Mouse (Mus musculus): ENCODE results near the gene Actg1. TPM values are rescaled to one million over a fixed set of nuclear protein-coding genes. Genes with fewer than 3 reads are reported as not detected.

Actg1 gene
- polyA plus RNA-seq, 1 experiment from 2014 or later = 4,080 TPM

DNA sequence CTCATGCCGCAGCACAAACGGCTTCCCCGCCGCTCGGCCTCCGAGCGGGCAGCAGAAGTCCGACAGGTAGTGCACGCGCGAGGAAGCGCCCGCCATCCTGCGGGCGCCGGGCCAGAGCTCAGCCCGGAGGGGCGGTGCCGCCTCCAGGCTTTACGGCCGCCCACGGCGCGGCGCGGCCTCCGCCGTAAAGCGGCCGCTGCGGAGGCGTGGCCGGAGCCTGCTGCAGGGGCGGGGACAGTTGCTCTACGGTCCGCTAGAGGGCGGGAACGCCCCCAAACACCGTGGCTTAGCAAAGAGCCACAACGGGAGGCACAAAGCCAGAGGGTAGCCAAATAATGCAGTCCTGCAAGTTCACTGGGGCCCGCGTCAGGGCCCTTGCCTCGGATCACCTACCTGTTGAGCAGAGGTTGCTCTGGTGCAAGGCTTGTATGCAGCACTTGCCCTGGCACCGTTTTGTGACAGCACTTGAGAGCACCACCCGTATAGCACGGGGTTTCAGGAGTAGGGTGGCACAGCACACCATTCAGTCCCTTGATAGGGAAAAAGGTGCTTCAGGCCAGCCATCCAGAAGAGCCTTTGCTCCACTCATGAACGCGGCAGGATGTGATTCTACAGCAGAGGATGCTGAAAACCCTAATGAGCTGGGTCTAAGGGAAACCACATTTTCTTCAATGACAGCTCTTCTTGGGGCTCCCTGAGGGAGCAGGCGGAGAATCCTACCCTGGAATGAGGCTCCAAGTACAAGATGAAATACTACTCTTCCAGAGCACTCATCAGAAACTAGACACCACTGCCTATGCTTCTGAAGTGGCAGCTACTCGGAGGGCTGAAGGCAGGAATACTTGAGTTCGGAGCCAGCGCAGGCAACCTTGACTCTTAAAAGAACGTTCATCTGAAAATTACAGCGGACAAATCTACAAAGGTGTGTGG, 30.5 kb upstream of the Actg1 start, which contains the start of gene Faap100:
Gene Faap100 (minus strand): TSS at position 154 of the 930 bp plus-strand sequence.
- Histone ChIP-seq H3K9me3 (ENCODE audit: control insufficient read depth, low read length) (no peaks in the 10 kb centered on the region), H3K27ac (peak within 1 kb of the TSS; percentile 86), H3K9ac (peak within 1 kb of the TSS; percentile 92), H3K36me3 (replicated peaks; ENCODE audit: control insufficient read depth, insufficient read depth) (peaks cover 72% of the 10 kb centered on the region), H3K4me2 (replicated peaks) (peak within 1 kb of the TSS; percentile 95), H3K27me3 (ENCODE audit: control insufficient read depth, insufficient read depth, low read length) (no peaks in the 10 kb centered on the region), H3K4me3 (replicated peaks; ENCODE audit: low read length) (peak within 1 kb of the TSS; percentile 91), H3K4me1 (replicated peaks; ENCODE audit: control insufficient read depth, insufficient read depth, low read length) (peaks cover 25% of the 10 kb centered on the region)
- WGBS = 10% methylated on average over 53 of the region's 54 CpGs
- ATAC-seq (ENCODE audit: low FRiP score) (peak; percentile 89), DNase-seq (ENCODE audit: low spot score) (peak; percentile 95)

DNA sequence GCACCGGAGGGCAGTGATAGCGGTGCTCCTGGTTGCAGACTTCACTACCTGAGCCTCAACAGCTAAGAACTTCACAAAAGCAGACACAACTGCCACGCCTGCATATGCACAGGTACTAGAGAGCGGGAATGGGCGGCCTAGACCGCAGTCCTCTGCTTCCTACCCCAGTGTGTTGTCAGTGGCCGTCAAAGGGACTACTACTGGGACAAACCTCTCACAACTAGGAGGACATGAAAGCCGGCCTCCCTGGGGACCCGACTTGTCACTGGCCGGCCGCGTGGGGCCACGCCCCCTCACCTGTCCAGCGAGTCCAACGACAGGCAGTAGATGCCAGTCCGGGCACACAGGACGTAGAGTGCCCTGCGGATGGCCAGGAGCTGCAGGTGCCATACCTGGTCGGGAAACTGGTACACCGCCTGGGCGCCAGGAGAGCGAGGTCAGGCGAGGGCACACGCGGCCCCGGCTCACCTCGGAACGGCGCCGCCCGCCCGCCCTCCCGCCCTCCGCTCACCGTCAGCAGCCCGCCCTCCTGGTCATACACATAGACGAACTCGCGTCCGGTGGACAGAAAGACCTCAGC, 29.8 kb upstream of the Actg1 start:
- H3K4me2 ChIP-seq (replicated peaks) = peak overlapping the region; percentile 95
- H3K4me3 ChIP-seq (replicated peaks; ENCODE audit: low read length) = peak overlapping the region; percentile 91
- peaks cover 72% of the 10 kb centered on the region for H3K36me3 ChIP-seq (replicated peaks; ENCODE audit: control insufficient read depth, insufficient read depth)

DNA sequence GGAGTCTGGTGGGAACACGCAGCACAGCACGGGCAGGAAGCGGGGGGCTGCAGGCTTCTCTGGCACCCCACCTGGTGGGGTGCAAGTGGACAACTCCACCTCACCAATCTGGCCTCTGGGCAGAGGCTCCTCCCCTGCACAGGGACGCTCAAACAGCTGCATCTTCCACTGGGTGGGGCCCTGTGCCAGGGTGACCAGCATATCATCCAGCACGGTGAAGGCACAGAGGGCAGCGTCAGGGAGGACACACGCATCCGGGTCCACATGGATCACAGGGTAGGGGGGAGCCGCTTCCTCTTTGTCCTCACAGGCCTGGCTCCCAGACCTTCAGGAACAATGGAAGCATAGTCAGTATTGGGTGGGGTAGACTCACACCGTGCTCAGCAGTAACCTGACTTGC, 29.0 kb upstream of the Actg1 start:
- no peaks in the 10 kb centered on the region for H3K9me3 ChIP-seq (ENCODE audit: control insufficient read depth, low read length)
- H3K27ac ChIP-seq = peak overlapping the region; percentile 86; the same call in 1 of the 2 replicates
- peaks cover 72% of the 10 kb centered on the region for H3K36me3 ChIP-seq (replicated peaks; ENCODE audit: control insufficient read depth, insufficient read depth)
- WGBS = 70% methylated on average over 10 of the region's 10 CpGs
- peak overlapping the region; percentile 91 for H3K4me3 ChIP-seq (replicated peaks; ENCODE audit: low read length)
- H3K4me1 ChIP-seq (replicated peaks; ENCODE audit: control insufficient read depth, insufficient read depth, low read length) = peaks cover 25% of the 10 kb centered on the region
- H3K27me3 ChIP-seq (ENCODE audit: control insufficient read depth, insufficient read depth, low read length) = no peaks in the 10 kb centered on the region
- H3K9ac ChIP-seq = peak overlapping the region; percentile 92
- ATAC-seq (ENCODE audit: low FRiP score) (no peak), DNase-seq (ENCODE audit: low spot score) (no peak)
- peak overlapping the region; percentile 95 for H3K4me2 ChIP-seq (replicated peaks)

More for the DNA sequence above, 29.8 kb upstream of the Actg1 start:
- peak overlapping the region; percentile 92 for H3K9ac ChIP-seq
- no peaks in the 10 kb centered on the region for H3K27me3 ChIP-seq (ENCODE audit: control insufficient read depth, insufficient read depth, low read length)
- 4% methylated on average over 40 of the region's 40 CpGs for WGBS
- H3K9me3 ChIP-seq (ENCODE audit: control insufficient read depth, low read length) = no peaks in the 10 kb centered on the region
- peaks cover 25% of the 10 kb centered on the region for H3K4me1 ChIP-seq (replicated peaks; ENCODE audit: control insufficient read depth, insufficient read depth, low read length)
- DNase-seq (ENCODE audit: low spot score) (no peak), ATAC-seq (ENCODE audit: low FRiP score) (peak; percentile 32)
- H3K27ac ChIP-seq = peak overlapping the region; percentile 86

DNA sequence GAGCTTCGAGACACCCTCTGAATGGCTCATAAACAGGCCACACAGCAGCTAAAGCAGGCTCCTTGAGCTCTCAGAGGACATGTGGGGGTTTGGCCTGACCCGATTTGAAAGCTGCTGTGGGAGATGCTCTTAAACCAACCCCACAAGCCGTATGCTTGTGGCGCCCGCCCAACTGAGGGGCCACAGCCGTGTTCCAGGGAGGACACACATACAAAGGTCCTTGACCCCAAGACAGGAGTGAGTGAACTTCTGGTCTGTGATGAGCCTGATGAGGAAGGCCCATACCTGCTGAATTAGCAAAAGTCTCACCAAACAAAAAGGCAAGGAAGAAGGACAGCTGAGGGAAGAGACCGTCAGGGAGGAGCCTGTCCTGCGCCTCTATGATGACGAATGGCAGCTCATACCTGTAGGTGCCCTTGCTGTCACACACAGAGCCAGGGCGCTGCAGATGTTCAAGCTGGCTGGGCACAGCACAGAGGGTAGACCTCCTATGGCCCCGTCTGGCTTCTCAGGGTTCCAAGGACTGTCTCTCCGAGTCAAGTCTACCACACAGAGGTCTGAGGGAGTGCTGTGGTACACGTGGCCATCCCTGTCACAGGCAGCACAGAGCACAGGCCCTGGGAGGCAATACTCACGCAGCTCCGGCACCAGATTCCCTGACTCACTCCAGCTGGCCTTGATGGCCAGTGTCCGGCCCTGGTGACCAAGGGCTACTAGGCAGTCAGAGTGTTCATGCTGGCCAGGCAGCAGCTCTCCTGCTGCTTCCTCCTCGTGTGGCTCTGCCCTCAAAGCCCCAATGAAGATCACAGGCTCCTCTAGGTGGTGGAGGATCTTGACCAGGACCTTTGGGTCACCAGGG, 28.2 kb upstream of the Actg1 start:
- Histone ChIP-seq H3K4me1 (replicated peaks; ENCODE audit: control insufficient read depth, insufficient read depth, low read length) (peaks cover 25% of the 10 kb centered on the region), H3K4me3 (replicated peaks; ENCODE audit: low read length) (peak overlapping the region; percentile 91; the same call in 1 of the 2 replicates), H3K27me3 (ENCODE audit: control insufficient read depth, insufficient read depth, low read length) (no peaks in the 10 kb centered on the region), H3K4me2 (replicated peaks) (peak overlapping the region; percentile 95), H3K27ac (no peak overlapping the region), H3K36me3 (replicated peaks; ENCODE audit: control insufficient read depth, insufficient read depth) (peaks cover 72% of the 10 kb centered on the region), H3K9ac (peak overlapping the region; percentile 92; the same call in 1 of the 2 replicates), H3K9me3 (ENCODE audit: control insufficient read depth, low read length) (no peaks in the 10 kb centered on the region)
- ATAC-seq (ENCODE audit: low FRiP score) (no peak), DNase-seq (ENCODE audit: low spot score) (no peak)
- 91% methylated on average over 17 of the region's 17 CpGs for WGBS

DNA sequence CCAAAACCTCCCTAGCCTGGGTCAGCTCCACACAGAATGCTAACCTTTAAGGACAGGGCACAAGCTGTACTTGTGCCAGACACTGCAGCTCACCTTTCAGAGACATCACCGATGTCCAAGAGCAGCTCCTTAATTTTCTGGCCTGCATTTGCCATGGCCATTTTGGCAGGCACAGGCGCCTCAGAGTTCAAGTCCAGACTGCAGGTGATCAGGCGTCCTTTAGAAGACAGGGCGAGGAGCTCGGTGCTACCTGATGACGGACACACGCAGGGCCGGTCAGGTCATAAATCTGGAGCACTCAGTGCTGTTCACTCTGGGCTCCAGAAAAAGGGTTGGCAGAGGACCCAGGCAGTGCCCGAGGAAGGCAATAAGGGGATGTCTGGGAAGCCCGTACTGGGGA, 27.0 kb upstream of the Actg1 start:
- peaks cover 68% of the 10 kb centered on the region for H3K36me3 ChIP-seq (replicated peaks; ENCODE audit: control insufficient read depth, insufficient read depth)
- ATAC-seq (ENCODE audit: low FRiP score) = no peak
- 95% methylated on average over 10 of the region's 10 CpGs for WGBS
- H3K4me1 ChIP-seq (replicated peaks; ENCODE audit: control insufficient read depth, insufficient read depth, low read length) = peaks cover 25% of the 10 kb centered on the region
- no peak overlapping the region for H3K9ac ChIP-seq
- no peak overlapping the region for H3K27ac ChIP-seq
- H3K4me2 ChIP-seq (replicated peaks) = no peak overlapping the region
- no peaks in the 10 kb centered on the region for H3K27me3 ChIP-seq (ENCODE audit: control insufficient read depth, insufficient read depth, low read length)
- DNase-seq (ENCODE audit: low spot score) = no peak
- H3K9me3 ChIP-seq (ENCODE audit: control insufficient read depth, low read length) = no peaks in the 10 kb centered on the region
- H3K4me3 ChIP-seq (replicated peaks; ENCODE audit: low read length) = no peak overlapping the region

DNA sequence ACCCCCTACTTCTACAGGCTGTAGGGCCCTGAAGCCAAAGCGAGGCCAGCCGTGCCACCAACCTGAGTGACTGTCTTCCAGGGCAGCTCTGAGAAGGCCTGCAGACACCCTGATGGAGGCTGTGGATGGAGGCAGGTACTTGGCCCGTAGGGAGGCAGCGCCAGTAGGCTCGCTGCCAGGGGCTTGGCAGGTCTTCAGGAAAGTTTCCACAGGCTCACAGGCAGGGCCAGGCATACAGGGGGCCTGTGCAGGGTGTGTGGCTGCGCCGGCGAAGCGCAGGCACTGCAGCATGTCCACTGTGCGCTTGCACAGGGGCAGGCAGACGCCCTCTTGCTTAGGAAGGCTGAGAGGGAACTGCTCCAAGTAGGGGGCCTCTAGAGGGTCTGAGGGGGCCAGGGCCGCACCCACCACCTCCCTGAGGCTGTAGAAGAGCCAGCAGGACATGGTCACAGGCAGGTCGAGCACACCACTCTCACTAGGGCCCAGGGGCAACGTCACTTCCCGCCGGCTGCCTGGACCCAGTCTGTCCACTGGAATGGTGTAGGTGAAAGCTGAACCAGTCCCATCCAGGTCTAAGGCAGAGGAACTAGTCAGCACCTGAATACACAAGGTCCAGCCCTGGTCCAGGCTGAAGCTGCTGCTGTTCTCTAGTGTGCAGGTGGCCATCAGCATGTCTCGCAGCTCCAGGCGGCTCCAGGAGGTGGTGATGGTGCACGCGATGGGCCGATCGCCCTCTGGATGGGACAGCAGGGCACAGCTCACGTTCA, 25.7 kb upstream of the Actg1 start:
- Histone ChIP-seq H3K9ac (0 out of 2 replicates have a peak overlapping the region, but pooled peaks have one; percentile 11), H3K36me3 (replicated peaks; ENCODE audit: control insufficient read depth, insufficient read depth) (peaks cover 77% of the 10 kb centered on the region), H3K9me3 (ENCODE audit: control insufficient read depth, low read length) (no peaks in the 10 kb centered on the region), H3K4me1 (replicated peaks; ENCODE audit: control insufficient read depth, insufficient read depth, low read length) (peaks cover 21% of the 10 kb centered on the region), H3K4me2 (replicated peaks) (no peak overlapping the region), H3K27ac (no peak overlapping the region), H3K27me3 (ENCODE audit: control insufficient read depth, insufficient read depth, low read length) (no peaks in the 10 kb centered on the region), H3K4me3 (replicated peaks; ENCODE audit: low read length) (no peak overlapping the region)
- no peak for ATAC-seq (ENCODE audit: low FRiP score)
- DNase-seq (ENCODE audit: low spot score) = no peak
- 92% methylated on average over 23 of the region's 23 CpGs for WGBS

DNA sequence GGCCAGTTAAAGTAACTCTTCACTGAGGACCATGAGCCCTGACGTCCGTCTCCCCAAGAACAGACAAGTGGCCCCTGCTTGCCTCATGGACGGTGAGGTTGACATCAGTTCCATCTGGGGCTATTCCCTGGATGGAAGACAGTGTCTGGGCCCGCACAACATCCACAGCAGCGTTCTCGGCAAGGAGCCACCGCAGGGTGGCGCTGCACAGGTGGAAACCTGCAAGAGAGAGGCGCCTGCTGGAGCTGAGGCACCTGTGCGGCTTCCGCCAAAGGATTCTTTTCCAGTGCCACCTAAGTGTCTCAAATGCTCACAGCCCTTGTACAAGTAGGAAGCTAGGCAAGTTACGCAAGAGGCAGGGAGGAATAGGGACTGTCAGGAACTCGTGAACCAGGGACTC, 24.7 kb upstream of the Actg1 start:
- ATAC-seq (ENCODE audit: low FRiP score) (no peak), DNase-seq (ENCODE audit: low spot score) (no peak)
- Histone ChIP-seq H3K4me2 (replicated peaks) (no peak overlapping the region), H3K9ac (no peak overlapping the region), H3K4me1 (replicated peaks; ENCODE audit: control insufficient read depth, insufficient read depth, low read length) (peaks cover 16% of the 10 kb centered on the region), H3K27ac (no peak overlapping the region), H3K9me3 (ENCODE audit: control insufficient read depth, low read length) (no peaks in the 10 kb centered on the region), H3K36me3 (replicated peaks; ENCODE audit: control insufficient read depth, insufficient read depth) (peaks cover 87% of the 10 kb centered on the region), H3K4me3 (replicated peaks; ENCODE audit: low read length) (no peak overlapping the region), H3K27me3 (ENCODE audit: control insufficient read depth, insufficient read depth, low read length) (no peaks in the 10 kb centered on the region)
- WGBS = 65% methylated on average over 13 of the region's 13 CpGs

DNA sequence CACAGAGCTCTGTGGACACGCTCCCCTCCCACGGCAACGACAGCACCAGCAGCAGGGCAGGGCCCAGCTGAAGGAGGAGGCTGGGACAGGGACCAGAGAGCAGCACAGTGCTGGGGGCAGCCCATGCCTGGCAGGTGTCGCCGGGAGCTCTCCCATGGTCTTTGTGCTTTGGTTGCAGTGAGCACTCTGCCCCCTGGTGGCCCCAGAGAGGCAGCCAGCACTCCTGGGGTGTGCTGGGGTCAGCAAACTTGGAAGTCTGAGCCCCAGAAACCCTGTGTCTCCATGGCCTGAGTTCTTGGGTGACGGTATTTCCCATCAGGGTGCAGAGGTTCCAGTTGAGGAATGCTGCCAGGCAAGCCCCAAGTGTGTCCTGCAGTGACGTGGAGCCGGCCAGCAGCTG, 21.3 kb upstream of the Actg1 start:
- Histone ChIP-seq H3K9ac (no peak overlapping the region), H3K27ac (no peak overlapping the region), H3K9me3 (ENCODE audit: control insufficient read depth, low read length) (no peaks in the 10 kb centered on the region), H3K36me3 (replicated peaks; ENCODE audit: control insufficient read depth, insufficient read depth) (peaks cover 62% of the 10 kb centered on the region), H3K4me3 (replicated peaks; ENCODE audit: low read length) (no peak overlapping the region), H3K4me2 (replicated peaks) (no peak overlapping the region), H3K27me3 (ENCODE audit: control insufficient read depth, insufficient read depth, low read length) (no peaks in the 10 kb centered on the region), H3K4me1 (replicated peaks; ENCODE audit: control insufficient read depth, insufficient read depth, low read length) (peaks cover 14% of the 10 kb centered on the region)
- ATAC-seq (ENCODE audit: low FRiP score) (peak; percentile 34; the same call in 1 of the 2 replicates), DNase-seq (ENCODE audit: low spot score) (no peak)
- 33% methylated on average over 8 of the region's 8 CpGs for WGBS

Measured in hindbrain, embryonic 14.5 days (tissue).